Mouse (Mus musculus) limb, embryonic 12.5 days (tissue): ENCODE measurements around the gene Diras2. TPM values are rescaled to one million over a fixed set of nuclear protein-coding genes. Genes with fewer than 3 reads are reported as not detected.

Experiments used
- ATAC-seq: fragments of 200-750 bp; cut with Nextera tagmentation; 2 replicates; pipeline ENCODE4 v1.8.0; 2017; ENCODE audit warnings: low read depth, moderate TSS enrichment; ENCODE audit not compliant: insufficient number of reproducible peaks, insufficient read depth, low FRiP score, low TSS enrichment
- H3K27ac ChIP-seq: fragments of 300-500 bp; sonication (generic); 2 replicates; pipeline ENCODE4 v1.5.1; 2016; ENCODE audit warnings: mild to moderate bottlenecking, moderate library complexity
- H3K27me3 ChIP-seq: fragments of 300-500 bp; sonication (generic); 2 replicates; pipeline ENCODE4 v1.6.1; 2016; ENCODE audit warnings: mild to moderate bottlenecking, moderate library complexity
- H3K36me3 ChIP-seq: fragments of 300-500 bp; sonication (generic); 2 replicates; pipeline ENCODE4 v1.6.1; 2016; ENCODE audit warnings: mild to moderate bottlenecking, moderate library complexity
- H3K4me1 ChIP-seq: fragments of 300-500 bp; sonication (generic); replicated peaks from 2 replicates; pipeline ENCODE4 v1.6.1; 2016
- H3K4me2 ChIP-seq: fragments of 300-500 bp; sonication (generic); 2 replicates; pipeline ENCODE4 v1.6.1; 2016; ENCODE audit warnings: mild to moderate bottlenecking, moderate library complexity
- H3K4me3 ChIP-seq: fragments of 300-500 bp; sonication (generic); replicated peaks from 2 replicates; pipeline ENCODE4 v1.5.1; 2016; ENCODE audit warnings: mild to moderate bottlenecking
- H3K9ac ChIP-seq: fragments of 300-500 bp; sonication (generic); replicated peaks from 2 replicates; pipeline ENCODE4 v1.6.1; 2016; ENCODE audit warnings: mild to moderate bottlenecking, moderate library complexity
- H3K9me3 ChIP-seq: fragments of 300-500 bp; sonication (generic); 2 replicates; pipeline ENCODE4 v1.6.1; 2016; ENCODE audit warnings: mild to moderate bottlenecking, moderate library complexity
- WGBS: fragments of 180-500 bp; shearing (Covaris S2); methylation state at CpG from one replicate; pipeline ENCODE4 v1.1.7; 2016; 5-methylcytosine and 5-hydroxymethylcytosine counted together
- polyA plus RNA-seq: library from polyadenylated mRNA; unstranded; fragments of >200 nt; fragmentation: Nextera tagmentation; extraction: Ambion mirVana; gene quantifications from 2 replicates; pipeline ENCODE4 v1.2.1, GENCODE M21; 2016

Gene Diras2
- polyA plus RNA-seq, 1 experiment from 2014 or later: 0.33 TPM

GRCm38 (mm10) chr13:52484064-52484463 is 47.0 kb downstream of the Diras2 start:
- Histone ChIP-seq H3K4me2 (no peak overlapping the region), H3K4me3 (no peak overlapping the region), H3K27me3 (0 out of 2 replicates have a peak, but pooled peaks cover 2% of the 10 kb centered on the region), H3K36me3 (no peaks in the 10 kb centered on the region), H3K4me1 (no peaks in the 10 kb centered on the region), H3K9me3 (peaks cover 3% of the 10 kb centered on the region; the same call in 1 of the 2 replicates), H3K9ac (no peak overlapping the region), H3K27ac (no peak overlapping the region)
- ATAC-seq: no peak
- 83% methylated on average over 4 of the region's 4 CpGs for whole genome bisulfite sequencing

GRCm38 (mm10) chr13:52481786-52482185 is 49.3 kb downstream of the Diras2 start:
- WGBS: 74% methylated on average over 2 of the region's 2 CpGs
- no peak overlapping the region for H3K4me3 ChIP-seq
- ATAC-seq: no peak
- H3K9ac ChIP-seq: no peak overlapping the region
- H3K36me3 ChIP-seq: no peaks in the 10 kb centered on the region
- 0 out of 2 replicates have a peak, but pooled peaks cover 2% of the 10 kb centered on the region for H3K27me3 ChIP-seq
- no peak overlapping the region for H3K4me2 ChIP-seq
- H3K4me1 ChIP-seq: no peaks in the 10 kb centered on the region
- no peak overlapping the region for H3K27ac ChIP-seq
- no peaks in the 10 kb centered on the region for H3K9me3 ChIP-seq

- H3K4me3 ChIP-seq: no peak overlapping the region
- H3K9ac ChIP-seq: no peak overlapping the region
- WGBS: 97% methylated on average over 5 of the region's 5 CpGs
- ATAC-seq: no peak
- no peak overlapping the region for H3K27ac ChIP-seq
- H3K4me1 ChIP-seq: no peaks in the 10 kb centered on the region
- H3K36me3 ChIP-seq: no peaks in the 10 kb centered on the region
- no peak overlapping the region for H3K4me2 ChIP-seq
- H3K9me3 ChIP-seq: no peaks in the 10 kb centered on the region
- 0 out of 2 replicates have a peak, but pooled peaks cover 2% of the 10 kb centered on the region for H3K27me3 ChIP-seq
Measured at GRCm38 (mm10) chr13:52479146-52479545, 51.9 kb downstream of the Diras2 start.

GRCm38 (mm10) chr13:52476998-52477601 is 54.0 kb downstream of the Diras2 start:
- Histone ChIP-seq H3K36me3 (no peaks in the 10 kb centered on the region), H3K27ac (no peak overlapping the region), H3K9ac (no peak overlapping the region), H3K4me1 (no peaks in the 10 kb centered on the region), H3K27me3 (no peaks in the 10 kb centered on the region), H3K9me3 (no peaks in the 10 kb centered on the region), H3K4me3 (no peak overlapping the region), H3K4me2 (no peak overlapping the region)
- ATAC-seq: no peak
- WGBS: 91% methylated on average over 11 of the region's 11 CpGs

- H3K9me3 ChIP-seq: no peaks in the 10 kb centered on the region
- H3K4me1 ChIP-seq: no peaks in the 10 kb centered on the region
- no peak overlapping the region for H3K4me2 ChIP-seq
- H3K9ac ChIP-seq: no peak overlapping the region
- H3K4me3 ChIP-seq: no peak overlapping the region
- H3K27me3 ChIP-seq: no peaks in the 10 kb centered on the region
- H3K27ac ChIP-seq: no peak overlapping the region
- no peak for ATAC-seq
- no peaks in the 10 kb centered on the region for H3K36me3 ChIP-seq
- WGBS: 65% methylated on average over 3 of the region's 3 CpGs
Measured at GRCm38 (mm10) chr13:52476222-52476621, 54.9 kb downstream of the Diras2 start.

- H3K4me1 ChIP-seq: no peaks in the 10 kb centered on the region
- H3K9ac ChIP-seq: no peak overlapping the region
- WGBS: 88% methylated on average over 10 of the region's 10 CpGs
- no peaks in the 10 kb centered on the region for H3K27me3 ChIP-seq
- no peak for ATAC-seq
- no peak overlapping the region for H3K4me3 ChIP-seq
- H3K4me2 ChIP-seq: no peak overlapping the region
- no peak overlapping the region for H3K27ac ChIP-seq
- H3K9me3 ChIP-seq: no peaks in the 10 kb centered on the region
- no peaks in the 10 kb centered on the region for H3K36me3 ChIP-seq
Measured at GRCm38 (mm10) chr13:52475264-52475663, 55.8 kb downstream of the Diras2 start.

- 76% methylated on average over 3 of the region's 3 CpGs for whole genome bisulfite sequencing
- no peak for ATAC-seq
Measured at GRCm38 (mm10) chr13:52474807-52475206, 56.3 kb downstream of the Diras2 start.

GRCm38 (mm10) chr13:52469795-52470690 is 61.0 kb downstream of the Diras2 start:
- H3K4me1 ChIP-seq: peaks cover 6% of the 10 kb centered on the region
- no peak overlapping the region for H3K27ac ChIP-seq
- H3K9me3 ChIP-seq: no peaks in the 10 kb centered on the region
- no peak overlapping the region for H3K4me2 ChIP-seq
- no peak overlapping the region for H3K4me3 ChIP-seq
- H3K36me3 ChIP-seq: no peaks in the 10 kb centered on the region
- H3K27me3 ChIP-seq: no peaks in the 10 kb centered on the region
- WGBS: 66% methylated on average over 10 of the region's 10 CpGs
- H3K9ac ChIP-seq: no peak overlapping the region
- no peak for ATAC-seq

More at GRCm38 (mm10) chr13:52474807-52475206, 56.3 kb downstream of the Diras2 start:
- Histone ChIP-seq H3K27ac (no peak overlapping the region), H3K4me3 (no peak overlapping the region), H3K27me3 (no peaks in the 10 kb centered on the region), H3K36me3 (no peaks in the 10 kb centered on the region), H3K4me2 (no peak overlapping the region), H3K9ac (no peak overlapping the region), H3K4me1 (peaks cover 2% of the 10 kb centered on the region), H3K9me3 (no peaks in the 10 kb centered on the region)

- no peak for ATAC-seq
- no peak overlapping the region for H3K4me3 ChIP-seq
- WGBS: 41% methylated on average over 6 of the region's 6 CpGs
Measured at GRCm38 (mm10) chr13:52465141-52465540, 65.9 kb downstream of the Diras2 start.

GRCm38 (mm10) chr13:52459982-52460381 is 71.1 kb downstream of the Diras2 start:
- no peak for ATAC-seq
- Histone ChIP-seq H3K27me3 (no peaks in the 10 kb centered on the region), H3K4me3 (no peak overlapping the region), H3K9ac (no peak overlapping the region), H3K4me1 (peaks cover 15% of the 10 kb centered on the region), H3K27ac (no peak overlapping the region), H3K9me3 (no peaks in the 10 kb centered on the region), H3K36me3 (no peaks in the 10 kb centered on the region), H3K4me2 (no peak overlapping the region)
- 63% methylated on average over 7 of the region's 7 CpGs for WGBS

More at GRCm38 (mm10) chr13:52465141-52465540, 65.9 kb downstream of the Diras2 start:
- H3K4me2 ChIP-seq: no peak overlapping the region
- no peak overlapping the region for H3K27ac ChIP-seq
- H3K36me3 ChIP-seq: no peaks in the 10 kb centered on the region
- no peaks in the 10 kb centered on the region for H3K27me3 ChIP-seq
- no peak overlapping the region for H3K9ac ChIP-seq
- no peaks in the 10 kb centered on the region for H3K9me3 ChIP-seq
- peaks cover 7% of the 10 kb centered on the region for H3K4me1 ChIP-seq

GRCm38 (mm10) chr13:52457889-52458324 is 73.2 kb downstream of the Diras2 start:
- no peak overlapping the region for H3K9ac ChIP-seq
- no peaks in the 10 kb centered on the region for H3K36me3 ChIP-seq
- H3K4me3 ChIP-seq: peak overlapping the region; percentile 12; the same call in 1 of the 2 replicates
- 34% methylated on average over 11 of the region's 11 CpGs for WGBS
- no peaks in the 10 kb centered on the region for H3K9me3 ChIP-seq
- peak overlapping the region; percentile 47 for H3K4me2 ChIP-seq
- no peaks in the 10 kb centered on the region for H3K27me3 ChIP-seq
- peaks cover 16% of the 10 kb centered on the region for H3K4me1 ChIP-seq
- H3K27ac ChIP-seq: peak overlapping the region; percentile 60; the same call in 1 of the 2 replicates
- ATAC-seq: peak; percentile 59; the same call in 1 of the 2 replicates
